Mouse (Mus musculus) C3H10T1/2 (cell line): ENCODE measurements around the gene Bhmt. TPM values are rescaled to one million over a fixed set of nuclear protein-coding genes. Genes with fewer than 3 reads are reported as not detected.

Experiments used
- polyA plus RNA-seq, 2 experiments: library from polyadenylated mRNA; unstranded; fragments of >200 nt; fragmentation: generic; extraction: Trizol; gene quantifications; one replicate each; pipeline ENCODE4 v1.2.1; 2012; ENCODE audit warnings: missing spikeins in 2 of 2

Gene Bhmt
- polyA plus RNA-seq: not detected

DNA sequence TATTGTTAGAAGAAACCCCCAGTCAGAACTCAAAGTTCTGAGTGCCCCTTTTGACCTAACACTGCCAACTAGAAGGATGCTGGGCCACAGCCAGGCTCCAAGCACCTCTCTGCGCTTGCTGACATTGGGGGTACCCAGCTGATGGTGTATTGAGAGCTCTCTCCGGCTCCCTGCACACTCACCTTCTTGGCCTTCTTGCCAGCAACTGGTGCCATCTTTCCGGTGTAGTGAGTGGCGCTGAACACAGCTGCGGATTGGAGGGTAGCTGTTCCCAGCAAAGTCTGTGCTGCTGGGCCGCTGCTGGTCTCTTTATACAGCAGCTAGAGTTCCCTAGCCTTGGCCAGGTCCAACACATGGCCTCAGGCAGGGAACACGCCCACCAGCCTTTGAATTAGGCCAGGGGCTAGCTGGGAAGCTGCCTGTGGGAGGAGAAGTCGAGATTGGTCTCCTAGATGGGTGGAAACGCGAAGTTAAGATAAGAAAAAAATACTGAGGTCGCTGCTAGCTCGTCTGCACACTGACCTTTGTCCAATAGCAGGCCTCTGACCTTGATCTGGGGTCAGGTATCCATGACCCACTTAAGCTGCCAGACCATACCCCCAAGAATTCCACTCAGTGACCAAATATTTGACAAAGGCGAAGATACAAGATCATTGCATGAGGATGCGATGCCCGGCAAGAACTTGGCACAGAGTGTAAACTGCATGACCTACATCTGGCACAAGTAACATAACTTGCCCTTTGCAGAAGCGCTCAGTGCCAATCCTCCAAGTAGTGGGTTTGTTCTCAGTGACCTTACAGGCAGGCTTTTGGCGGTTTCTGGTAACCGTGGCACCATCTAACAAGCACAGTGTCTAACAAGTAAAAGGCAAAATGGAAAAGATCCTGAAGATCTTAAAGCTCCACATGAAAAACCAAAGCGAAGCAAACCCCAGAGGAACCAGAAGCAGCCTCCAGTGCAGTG is at the start of gene Bhmt:
Gene Bhmt, minus strand, starts transcription at position 680 of the 964 bp plus-strand sequence.

DNA sequence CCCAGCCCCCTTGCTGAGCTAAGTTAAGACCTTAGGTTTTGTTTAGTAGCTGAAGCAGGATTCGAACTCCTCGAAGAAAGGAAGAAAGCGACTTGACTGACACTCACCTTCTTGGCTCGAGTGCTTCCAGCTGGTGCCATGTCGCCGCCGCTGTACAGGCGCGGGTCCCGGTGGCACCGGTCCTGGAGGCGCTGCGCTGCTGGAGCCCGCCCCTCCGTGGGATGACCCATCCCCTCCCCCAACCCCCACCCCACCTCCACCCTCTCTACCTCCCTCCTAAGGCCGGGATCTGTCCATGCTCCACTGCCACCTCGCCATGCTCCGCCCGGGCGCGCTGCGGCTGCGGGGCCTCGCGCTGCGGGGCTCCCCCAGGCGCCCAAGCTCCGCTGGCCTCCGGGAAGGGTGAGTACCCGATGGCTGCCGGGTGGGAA is 36.4 kb upstream of the Bhmt start, which contains the start of the genes Bhmt2 and Dmgdh:
Gene Bhmt2, minus strand, starts transcription at position 172 of the 431 bp plus-strand sequence.
Gene Dmgdh, plus strand, starts transcription at position 303 of the 431 bp plus-strand sequence.

Other genes starting within 250 kb of the Bhmt start
- 1 to 10 TPM in 1 of 2 experiments, under 1 TPM in 1; 0.15 to 2.2 TPM for gene Jmy, start 138.2 kb downstream of the Bhmt start, polyA plus RNA-seq
- not detected for gene Bhmt2, start 36.3 kb upstream of the Bhmt start, polyA plus RNA-seq
- gene Dmgdh, start 36.5 kb upstream of the Bhmt start, polyA plus RNA-seq: not detected
- 10 to 100 TPM in 1 of 2 experiments, 1 to 10 TPM in 1; 3.5 to 43.8 TPM for gene Arsb, start 133.7 kb upstream of the Bhmt start, polyA plus RNA-seq